Mouse (Mus musculus) ZHBTc4 (cell line): ENCODE results near the gene Trim54.

Source experiments
- DNase-seq: peaks from one replicate; pipeline ENCODE4 v3.0.0-alpha.2; 2011; ENCODE audit warnings: low read depth, low spot score

The Trim54 gene

DNA sequence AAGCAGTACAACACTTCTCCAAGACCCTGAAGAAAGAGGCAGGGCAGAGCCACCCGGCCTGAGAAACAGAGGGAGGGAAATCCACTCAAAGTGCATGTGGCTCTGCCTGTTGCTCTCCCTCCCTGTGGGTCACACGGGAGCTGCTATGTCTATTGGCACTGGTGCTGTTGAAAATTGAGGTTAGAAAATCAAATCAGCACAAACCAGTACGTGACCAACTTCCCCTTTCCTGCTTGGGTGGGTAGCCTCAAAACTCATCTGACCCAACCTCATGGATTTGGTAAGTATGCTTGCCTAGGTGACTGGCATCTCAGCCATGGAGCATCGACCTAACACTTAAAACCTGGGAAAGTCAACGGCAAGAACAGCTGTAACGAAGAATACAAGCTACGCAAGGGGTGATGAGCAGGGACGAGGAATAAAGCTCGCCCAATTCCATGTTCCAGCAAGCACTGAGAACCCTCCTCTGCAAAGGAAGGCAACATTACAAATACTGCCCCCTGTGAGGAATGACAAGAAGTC, 10.6 kb upstream of the Trim54 start, which contains the start of gene Dnajc5g:
Gene Dnajc5g, plus strand, starts transcription at position 472 of the 522 bp plus-strand sequence.
- no peak for DNase-seq

DNA sequence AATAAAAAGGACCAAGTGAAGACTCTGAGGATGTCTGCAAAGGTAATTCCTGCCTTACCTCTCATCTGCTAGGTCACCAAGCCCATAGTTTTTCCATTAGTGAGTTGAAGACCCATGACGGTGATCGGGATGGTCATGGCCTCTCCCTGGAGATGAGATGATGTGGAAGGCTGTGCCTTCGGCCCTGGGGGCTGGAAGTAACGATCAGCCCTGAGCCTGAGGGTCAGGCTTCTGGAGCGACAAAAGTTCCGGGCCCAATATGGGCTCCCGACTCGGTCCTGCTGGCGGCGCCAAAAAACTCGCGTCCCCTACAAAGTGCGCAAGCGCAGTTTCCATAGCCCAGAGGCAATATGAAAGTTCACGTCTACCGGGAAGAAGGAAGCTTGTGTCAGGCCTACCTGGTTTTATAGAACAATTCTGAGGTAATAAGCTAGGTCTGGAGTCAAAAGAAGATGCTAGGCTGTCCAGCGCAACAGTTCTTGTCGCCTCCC, 8.5 kb upstream of the Trim54 start, which contains the start of gene Slc30a3:
Gene Slc30a3, minus strand, starts transcription at position 238 of the 491 bp plus-strand sequence.
- no peak for DNase-seq

DNA sequence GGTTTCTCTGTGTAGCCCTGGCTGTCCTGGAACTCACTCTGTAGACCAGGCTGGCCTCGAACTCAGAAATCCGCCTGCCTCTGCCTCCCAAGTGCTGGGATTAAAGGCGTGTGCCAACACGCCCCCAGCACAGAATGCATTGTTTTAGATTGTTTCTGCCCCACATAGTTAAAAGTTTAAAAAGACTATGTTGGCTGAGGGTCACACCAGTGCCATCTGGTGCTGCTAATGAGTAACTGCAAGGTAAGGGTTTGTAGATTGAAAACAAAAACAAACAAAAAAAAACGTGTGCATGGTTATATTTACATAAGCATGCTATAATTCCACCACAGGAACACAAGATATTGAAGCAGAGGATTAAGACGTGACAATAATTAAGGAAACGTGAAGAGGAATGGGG, 5.7 kb upstream of the Trim54 start:
- DNase-seq: peak; percentile 79

DNA sequence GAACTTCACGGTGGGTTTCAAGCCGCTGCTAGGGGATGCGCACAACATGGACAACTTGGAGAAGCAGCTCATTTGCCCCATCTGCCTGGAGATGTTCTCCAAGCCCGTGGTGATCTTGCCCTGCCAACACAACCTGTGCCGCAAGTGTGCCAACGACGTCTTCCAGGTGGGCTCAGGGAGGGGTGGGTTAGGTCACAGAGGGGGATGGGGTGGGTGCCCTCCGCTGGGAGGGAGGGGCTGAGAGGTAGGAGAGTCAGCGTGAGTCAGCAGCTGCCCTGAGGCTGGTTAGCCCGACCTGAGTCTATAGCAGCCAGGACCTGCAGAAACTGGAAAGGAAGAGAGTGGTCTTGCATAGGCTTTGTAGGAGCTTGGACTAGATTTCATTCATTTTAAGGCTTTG, 400 bp downstream of the Trim54 start:
- peak; percentile 65 for DNase-seq

DNA sequence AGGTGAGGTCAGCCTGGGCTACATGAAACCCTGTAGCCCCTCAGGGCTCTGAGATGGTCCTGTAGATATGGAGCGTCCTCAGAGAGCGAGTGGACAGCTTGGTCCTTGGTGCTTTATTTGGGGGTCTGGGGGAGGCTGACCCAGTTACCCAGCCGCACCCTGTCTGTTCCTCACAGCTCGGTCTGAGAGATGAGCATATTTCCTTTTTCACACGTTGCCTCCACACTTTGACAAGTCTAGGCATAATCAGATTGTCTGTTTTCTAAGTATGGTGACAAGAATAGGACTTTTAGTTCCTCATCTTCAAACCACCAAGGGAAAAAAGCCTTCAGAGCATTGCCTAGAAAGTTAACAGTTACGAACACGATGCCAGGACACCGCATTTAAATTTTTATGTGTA, 4.6 kb downstream of the Trim54 start:
- DNase-seq: no peak

DNA sequence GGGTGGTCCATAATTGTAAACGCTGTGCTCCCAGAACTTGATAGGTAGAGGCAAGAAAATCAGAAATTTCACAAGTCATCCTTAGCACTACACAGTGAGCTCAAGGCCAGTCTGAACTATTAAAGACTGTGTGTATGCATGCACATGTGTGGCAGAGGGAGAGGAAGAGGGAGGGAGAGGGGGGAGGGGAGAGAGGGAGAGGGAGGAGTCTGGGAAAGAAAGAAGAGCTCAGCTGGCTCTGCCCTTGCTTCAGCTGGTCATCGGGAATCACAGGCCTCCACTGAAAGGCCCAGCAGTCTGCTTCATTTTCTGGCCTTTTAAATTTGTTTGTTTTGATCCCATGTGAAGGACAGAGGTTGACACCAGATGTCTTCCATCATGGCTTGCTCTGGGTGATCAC, 7.0 kb downstream of the Trim54 start:
- no peak for DNase-seq

DNA sequence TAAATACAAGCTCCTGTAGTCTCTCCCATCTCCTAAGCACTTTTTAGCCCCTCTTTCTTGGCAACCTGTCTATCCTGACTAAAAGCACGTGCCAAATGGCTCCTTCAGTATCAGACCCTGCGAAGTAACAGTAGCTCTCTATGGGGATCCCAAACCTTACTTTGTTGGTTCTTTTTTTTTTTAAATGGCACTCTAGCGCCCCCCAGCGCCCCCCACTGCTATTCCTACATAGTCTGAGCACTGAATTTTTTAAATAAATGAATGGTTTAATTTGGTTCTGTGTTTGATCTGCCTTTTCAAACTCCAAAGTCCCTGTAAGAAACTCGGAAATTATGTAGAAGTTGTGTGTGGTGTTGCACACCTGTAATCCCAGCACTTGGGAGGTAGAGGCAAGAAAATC, 9.5 kb downstream of the Trim54 start:
- DNase-seq: peak; percentile 55

DNA sequence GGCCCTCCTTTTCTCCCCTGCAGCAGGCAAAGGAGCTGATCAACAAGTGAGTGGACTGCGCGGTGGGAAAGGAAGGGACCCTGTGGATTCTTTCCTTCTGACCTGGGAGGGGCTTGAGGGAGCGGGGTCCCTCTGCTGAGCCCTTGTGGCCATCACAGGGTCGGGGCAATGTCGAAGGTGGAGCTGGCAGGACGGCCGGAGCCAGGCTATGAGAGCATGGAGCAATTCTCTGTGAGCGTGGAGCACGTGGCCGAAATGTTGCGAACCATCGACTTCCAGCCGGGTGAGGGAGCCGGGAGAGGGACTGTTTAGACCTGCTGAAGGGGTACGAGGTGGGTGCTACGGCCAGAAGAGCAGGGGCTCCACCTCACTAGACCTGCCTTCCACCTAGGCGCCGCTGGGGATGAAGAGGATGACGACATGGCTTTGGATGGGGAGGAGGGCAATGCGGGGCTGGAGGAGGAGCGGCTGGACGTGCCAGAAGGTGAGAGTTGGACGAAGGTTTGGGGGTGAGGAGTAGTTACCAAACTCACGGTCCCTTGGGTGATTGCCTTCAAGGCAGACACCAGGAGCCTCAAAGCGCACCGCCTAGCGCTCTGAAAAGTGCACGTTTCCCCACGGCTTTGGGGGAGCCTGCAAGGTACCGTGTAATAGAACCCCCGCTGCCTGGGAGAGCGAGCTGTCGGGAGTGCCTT, 20.4 kb downstream of the Trim54 start:
- DNase-seq: peak; percentile 34

DNA sequence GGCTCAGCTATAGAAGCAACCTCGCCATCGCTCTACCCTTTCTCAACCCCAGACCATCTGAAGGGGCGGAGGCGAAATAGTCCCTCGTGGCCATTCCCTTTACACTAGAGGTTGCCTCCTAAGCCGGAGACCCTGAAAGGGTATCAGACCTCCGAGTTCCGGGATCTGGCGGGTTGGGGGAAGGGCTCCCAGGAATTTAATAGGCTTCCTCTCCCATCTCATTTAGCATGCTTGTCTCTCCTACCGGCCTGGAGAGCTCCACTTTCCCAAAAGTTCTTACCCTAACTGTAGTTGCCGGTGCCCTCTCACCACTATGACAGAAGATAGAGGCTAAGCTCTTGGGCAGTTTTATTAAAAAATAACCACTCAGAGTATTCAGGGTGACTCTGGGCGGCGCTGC, 21.1 kb downstream of the Trim54 start:
- DNase-seq: peak; percentile 40

DNA sequence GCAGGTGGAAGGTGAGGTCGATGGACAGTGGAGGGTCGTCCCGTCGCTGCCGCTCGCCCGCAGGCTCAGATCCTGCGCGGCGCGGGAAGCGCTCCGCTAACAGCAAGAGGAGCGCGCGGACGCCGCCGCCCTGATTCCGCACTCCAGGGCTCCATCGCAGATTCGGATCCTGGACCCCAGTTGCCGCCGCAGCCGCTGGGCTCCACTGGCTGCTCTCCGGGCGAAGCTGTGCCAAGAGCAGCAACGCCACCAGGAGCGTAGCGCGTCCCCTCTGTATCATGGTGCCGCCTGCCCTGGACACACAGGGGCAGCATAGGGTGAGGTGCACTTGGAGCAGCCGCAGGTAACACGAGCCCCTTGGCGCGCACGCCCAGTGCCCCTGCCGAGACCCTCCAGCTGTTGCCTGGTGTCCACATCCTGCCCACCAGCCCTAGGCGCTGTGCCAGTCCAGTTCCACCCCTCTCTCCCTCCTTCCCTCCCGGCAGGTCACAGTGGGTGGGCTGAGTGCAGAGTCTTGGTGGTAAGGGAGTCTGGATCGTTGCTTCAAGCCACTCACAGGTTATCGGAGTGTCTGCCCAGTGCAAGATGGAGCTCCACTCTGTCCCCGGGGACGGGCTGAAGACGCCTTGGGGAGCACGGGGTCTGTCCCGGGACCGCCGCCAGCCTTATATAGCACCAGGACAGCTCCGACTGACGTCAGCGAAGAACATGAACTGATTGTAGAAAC, 21.9 kb downstream of the Trim54 start, which contains the start of gene Ucn:
Gene Ucn, minus strand, starts transcription at position 589 of the 727 bp plus-strand sequence.
- peak; percentile 57 for DNase-seq

DNA sequence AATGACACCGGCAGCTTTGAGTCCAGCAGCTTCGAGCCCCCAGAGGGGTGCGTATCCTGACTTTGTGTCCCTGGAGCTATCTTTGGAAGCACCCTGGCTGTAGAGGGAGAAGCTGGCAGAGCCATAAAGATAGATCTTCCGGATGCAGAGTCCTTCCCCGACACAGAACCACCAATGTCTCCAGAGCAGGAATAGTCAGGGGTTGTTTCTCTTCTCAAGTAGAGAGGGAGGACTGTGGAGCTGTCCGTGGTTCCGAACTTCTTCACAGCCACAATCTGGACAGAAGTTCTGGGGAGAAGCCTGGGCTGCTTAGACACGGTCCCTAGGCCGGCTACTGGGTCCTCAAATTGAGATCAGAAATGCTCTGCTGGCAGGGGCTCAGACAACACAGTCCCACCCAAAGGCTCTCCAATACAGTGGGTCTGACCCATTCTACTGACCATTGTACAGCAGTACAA, 22.5 kb downstream of the Trim54 start:
- DNase-seq: peak; percentile 74

DNA sequence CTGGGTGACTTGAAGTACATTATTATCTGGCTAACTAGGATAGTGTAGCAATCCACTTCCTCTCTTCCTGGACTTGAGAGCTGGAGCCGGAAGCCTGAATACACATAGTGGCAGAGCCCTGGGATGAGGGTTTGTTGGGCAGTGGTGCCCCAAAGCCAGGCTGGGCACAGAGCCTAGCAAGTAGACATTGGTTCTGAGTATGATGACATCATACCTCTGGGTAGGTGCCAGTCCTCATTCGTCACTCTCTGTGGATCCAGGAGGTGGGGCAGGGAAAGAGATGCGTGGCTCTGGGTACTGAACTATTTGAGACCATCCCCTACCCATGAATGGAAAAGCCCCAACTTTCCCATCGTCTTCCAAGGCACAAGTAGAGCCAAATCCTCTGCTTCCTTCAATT, 33.3 kb downstream of the Trim54 start:
- DNase-seq: no peak

DNA sequence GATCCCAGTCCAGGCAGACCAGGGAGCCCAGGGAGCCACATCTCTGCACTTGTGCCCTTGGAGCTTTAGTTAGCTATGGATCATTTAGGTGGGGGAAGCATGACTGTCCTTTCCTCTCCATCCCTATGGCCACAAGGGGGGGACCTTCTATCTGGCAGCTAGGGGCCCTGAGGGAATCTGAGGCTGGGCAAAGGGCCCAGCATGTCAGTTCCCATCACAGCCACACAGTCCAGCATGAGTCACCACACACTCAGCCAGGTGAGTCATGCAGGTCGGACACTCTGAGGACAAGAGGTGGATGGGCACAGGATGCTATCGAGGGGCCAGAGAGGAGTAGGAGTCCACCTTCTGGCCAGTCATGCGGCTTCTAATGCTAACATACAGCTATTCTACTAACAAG, 35.2 kb downstream of the Trim54 start:
- no peak for DNase-seq

DNA sequence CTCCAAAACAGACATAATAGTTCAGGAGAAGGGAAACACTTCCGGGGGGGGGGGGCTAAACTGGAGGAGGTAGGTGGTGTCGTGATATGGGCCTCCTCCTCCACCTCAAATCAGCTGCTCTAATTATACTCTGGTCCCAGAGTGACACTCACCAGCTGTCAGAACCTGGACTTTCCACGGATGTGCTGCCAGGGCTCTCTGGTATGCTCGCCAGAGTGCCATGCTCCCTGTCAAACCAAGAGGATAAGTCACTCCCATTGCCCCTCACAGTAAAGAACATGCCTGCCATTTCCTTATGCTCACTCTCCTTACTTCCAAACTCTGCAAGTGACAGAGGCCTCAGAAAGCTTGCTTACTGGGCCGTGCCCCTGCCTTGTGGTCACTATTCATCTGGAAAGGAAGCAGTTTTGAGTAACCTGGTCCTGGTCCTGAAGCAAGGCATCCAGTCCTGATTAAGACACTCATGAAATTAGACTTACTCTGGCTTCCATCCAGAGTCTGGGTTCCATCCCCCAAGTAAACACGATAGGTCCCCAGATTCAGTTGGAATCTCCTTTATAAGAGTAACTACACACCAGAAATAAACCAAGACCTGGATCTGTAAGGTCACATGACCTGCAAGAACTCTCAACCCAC, 37.1 kb downstream of the Trim54 start:
- no peak for DNase-seq

DNA sequence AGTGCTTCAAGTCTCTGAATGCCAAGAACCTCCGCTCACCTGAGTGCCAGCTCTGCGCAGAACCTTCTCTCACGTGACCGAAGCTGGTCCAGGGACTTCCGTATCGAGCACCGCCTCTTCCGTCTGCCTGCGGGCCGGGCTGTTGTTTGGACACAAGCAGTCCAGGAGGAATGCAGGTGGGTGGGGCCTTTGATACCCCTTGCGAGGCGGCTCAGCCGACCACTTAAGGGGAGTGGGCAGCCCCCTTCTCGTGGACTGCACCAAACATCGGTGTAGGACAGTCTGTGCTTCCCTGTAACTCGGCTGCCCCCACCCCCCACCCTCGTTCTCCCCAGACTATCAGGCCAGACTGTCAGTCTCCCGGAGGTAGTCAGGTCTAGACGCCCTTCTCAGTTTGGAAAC, 37.6 kb downstream of the Trim54 start, which contains the start of gene Mpv17:
Gene Mpv17, minus strand, starts transcription at position 100 of the 402 bp plus-strand sequence.
- peak; percentile 94 for DNase-seq

DNA sequence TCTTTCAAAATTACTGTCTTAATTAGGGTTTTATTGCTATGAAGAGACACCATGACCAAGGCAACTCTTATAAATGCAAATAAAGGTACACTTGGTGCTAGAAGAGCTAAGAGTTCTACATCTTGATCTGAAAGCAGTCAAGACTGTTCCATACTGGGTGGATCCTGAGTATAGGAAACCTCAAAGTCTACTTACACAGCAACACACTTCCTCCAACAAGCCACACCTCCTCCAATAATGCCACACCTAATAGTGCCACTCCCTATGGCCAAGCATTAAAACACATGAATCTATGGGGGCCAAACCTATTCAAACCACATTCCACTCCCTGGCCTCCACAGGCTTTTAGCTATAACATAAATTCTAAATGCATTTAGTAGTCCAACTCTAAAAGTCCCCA, 46.0 kb downstream of the Trim54 start:
- no peak for DNase-seq

DNA sequence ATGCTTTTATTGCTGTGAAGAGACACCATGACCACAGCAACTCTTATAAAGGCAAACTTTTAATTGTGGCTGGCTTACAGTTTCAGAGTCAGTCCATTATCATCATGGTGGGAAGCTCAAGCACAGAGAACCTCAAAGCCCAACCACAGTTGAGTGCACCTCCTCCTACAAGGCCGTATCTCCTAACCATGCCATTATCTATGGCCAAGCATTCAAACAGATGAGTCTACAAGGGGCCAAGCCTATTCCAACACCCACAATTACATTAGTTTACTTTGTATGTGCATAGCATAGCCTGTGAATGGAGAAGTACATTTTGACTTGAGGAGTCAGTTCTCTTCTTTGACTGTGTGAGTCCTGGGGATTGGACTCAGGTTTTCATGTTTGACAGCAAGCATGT, 48.4 kb downstream of the Trim54 start:
- no peak for DNase-seq

DNA sequence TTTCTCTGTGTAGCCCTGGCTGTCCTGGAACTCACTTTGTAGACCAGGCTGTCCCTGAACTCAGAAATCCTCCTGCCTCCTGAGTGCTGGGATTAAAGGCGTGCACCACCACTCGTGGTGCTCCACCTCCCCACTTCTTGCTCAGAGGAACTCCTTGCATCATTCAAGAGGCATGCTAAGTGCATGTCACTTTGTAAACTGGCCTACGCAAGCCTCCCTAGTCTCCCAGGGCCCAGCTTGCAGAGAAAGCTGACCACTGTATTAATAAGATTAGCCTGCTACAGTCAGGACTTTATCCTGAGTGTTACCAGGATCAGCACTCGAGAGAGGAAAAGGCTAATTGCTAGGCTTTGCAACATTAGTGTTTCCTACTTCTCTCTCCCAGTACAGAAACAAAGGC, 52.1 kb downstream of the Trim54 start:
- no peak for DNase-seq

DNA sequence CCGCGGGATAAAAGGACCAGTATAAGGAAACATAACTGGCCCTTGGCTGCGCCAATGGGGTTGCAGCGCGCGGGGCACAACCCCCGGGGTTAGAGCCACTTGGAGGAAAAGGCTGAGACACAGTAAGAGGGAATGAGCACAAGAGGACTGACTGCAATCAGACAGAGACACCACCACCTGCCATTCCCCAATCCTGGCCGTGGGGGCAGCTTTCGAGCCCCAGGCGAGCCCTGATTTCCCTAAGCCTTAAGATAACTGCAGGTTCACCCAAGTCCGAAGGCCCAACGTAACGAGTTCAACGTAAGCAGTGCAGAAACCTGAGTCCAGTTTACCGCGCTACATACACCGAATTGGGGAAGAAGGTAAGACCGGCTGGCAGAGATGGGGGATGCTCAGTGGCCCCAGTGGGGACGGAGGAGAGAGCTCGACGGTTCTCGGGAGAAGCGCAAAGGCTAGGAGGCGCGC, 62.8 kb downstream of the Trim54 start:
- DNase-seq: peak; percentile 84

DNA sequence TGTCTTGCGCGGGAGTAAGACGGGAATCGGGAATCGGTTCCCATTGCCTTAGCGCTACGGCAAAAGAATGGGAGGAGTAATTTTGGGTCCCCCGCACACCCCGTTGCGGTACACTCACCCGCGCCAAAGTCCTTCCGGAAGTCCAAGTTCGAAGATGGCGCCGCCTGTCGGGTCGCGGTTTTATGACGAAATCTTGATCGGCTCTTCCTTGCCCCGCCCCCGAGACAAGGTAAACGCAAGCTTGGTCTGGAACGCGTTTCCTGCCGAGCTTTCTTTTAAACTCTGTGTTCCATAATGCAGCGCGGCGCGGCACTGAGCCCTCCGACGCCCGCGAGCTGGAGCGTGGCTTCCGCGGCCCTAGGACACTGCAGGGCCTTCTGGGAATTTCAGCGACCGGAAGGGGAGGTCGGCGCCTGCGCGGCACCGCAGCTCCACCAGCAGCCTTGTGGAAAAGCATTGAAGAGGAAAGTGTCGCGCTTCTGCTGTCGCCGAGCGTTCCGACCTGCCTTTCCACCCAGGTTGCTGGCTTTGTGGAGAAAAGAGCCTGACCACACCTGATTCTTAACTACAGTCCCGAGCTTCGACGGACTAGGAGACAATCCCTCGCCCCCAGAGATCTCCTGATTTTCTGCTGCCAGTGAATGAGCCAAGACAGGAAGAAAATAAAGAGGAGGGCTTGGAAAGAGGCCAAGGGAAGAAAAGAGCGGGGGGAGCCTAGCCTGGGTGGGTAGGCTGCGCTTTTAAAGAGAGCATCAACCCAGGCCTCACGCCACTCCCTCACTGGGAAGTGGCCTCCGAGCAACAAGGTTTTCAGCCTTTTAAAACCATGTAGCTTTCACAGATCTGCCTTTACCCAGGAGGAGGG, 63.5 kb downstream of the Trim54 start, which contains the start of the genes Gm29609 and Gtf3c2:
Gene Gm29609, minus strand, starts transcription at position 146 of the 865 bp plus-strand sequence.
Gene Gtf3c2, minus strand, starts transcription at position 379 of the 865 bp plus-strand sequence.
- DNase-seq: peak; percentile 99
